Mouse (Mus musculus) leukemia stem cell, adult 10-12 weeks (primary cell): Measurements from ENCODE around the gene Nipal3. TPM values are rescaled to one million over a fixed set of nuclear protein-coding genes. Genes with fewer than 3 reads are reported as not detected.

Experiments
- polyA plus RNA-seq: library from polyadenylated mRNA; stranded (reverse); fragments of >175 nt; gene quantifications from 2 replicates; pipeline ENCODE4 v1.2.3, GENCODE M21; 2012; ENCODE audit warnings: low replicate concordance

The Nipal3 gene
- polyA plus RNA-seq: 43.7 and 141 TPM in 2 replicates

DNA sequence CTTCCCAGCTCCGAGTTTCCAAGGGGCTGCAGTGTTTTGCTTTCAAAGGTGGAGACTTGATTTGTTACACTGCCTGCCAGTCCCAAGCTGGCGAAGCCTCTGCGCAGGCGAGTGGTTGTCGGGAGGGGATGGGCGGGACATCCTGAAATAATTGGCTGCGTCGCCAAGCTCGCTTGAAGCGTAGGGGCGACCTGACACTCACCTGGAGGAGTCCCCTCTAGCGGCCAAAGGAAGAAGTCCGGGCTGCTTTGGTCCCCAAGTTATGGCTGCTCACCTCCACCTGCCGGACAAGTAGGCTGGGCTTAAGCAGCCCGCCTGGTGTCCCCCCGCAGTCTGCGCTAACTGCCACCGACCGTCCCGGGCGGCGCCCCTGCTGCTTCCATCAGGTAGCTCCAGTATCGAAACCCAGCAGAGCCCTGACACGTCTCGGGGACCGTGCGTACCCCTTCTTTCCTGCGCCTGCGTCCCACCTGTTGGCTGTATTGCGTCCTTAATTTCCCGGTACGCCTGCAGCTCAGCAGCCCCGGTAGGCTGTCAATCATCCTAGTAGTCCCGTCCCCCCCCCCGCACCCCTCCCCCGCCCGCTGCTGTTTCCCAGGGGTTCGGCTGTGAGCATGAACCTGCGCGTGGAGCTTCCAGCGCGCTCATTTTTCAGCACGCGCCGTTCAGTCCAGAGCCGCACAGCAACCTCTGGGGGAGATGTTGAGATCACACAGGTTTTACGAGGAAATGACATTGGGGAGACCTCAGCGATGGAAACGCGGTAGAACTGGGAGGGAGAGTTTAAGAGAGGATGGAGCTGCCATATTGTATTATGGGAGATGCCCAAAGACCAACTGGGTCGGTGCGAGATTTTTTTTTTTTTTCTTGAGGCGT lies at the start of gene Nipal3, which contains the start of gene Stpg1:
TSS of gene Nipal3 (minus strand) at position 518 of the 876 bp plus-strand sequence.
TSS of gene Stpg1 (plus strand) at position 270 of the 876 bp plus-strand sequence.

DNA sequence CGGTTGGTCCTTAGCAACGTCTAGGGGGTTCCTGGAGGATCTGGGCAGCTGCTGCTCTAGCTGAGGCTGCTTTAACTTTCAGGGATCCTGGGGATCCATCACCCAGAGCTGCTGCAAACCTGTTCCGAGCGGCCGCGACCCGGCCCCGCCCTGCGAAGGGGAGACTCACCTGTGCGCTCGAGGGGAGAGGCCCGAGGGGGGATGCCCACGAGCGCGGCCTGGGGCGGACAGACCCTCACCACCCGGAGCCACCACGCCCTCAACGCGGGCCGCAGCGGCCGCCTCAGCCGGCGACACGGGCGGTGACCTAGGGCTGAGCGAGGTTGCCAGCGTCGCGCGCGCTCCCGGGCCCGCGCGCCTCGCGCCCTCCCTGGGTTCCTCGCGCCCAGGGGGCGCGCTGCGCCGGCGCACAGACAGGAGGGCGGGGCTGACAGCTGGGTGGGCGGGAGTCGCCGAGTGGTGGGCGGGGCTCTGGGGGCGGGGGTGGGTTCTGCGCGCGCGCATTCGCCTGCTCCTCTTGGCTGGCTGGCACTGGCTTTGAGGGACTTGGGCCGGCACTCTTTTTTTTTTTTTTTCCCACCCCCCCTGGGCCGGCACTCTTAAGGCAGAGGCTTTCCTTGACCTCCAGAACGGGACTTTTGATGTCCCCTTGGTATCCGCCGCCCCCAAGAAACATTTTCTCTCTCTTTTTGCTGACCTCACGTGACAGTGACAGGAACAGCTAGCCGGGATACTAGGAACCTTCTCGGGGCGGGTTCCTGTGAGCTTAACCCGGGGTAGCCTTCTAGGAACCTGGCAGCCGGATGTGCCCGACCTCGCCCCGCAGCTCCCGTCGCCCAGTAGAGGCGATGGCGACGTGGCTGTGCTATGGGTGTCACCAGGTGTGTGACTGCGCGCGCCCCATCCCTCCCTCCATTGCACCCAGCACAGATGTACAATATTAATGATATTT lies 61.1 kb downstream of the Nipal3 start, which contains the start of gene Rcan3:
TSS of gene Rcan3 (minus strand) at position 411 of the 952 bp plus-strand sequence.

GRCm38 (mm10) chr4:135397991-135398390 lies 96.8 kb downstream of the Nipal3 start, which contains the start of gene Ncmap:
Gene Ncmap, minus strand, starts transcription at chr4:135398227.

Other genes starting within 250 kb of the Nipal3 start
- gene Clic4, start 222.2 kb downstream of the Nipal3 start, polyA plus RNA-seq: 26.5 and 28.7 TPM in 2 replicates
- 774 and 1,273 TPM in 2 replicates for gene Srrm1, start 141.7 kb downstream of the Nipal3 start, polyA plus RNA-seq
- gene Ncmap, start 96.8 kb downstream of the Nipal3 start, polyA plus RNA-seq: 1.7 TPM in 2 replicates
- gene Rcan3, start 61.2 kb downstream of the Nipal3 start, polyA plus RNA-seq: 3.4 and 12.1 TPM in 2 replicates
- 0.17 TPM in 1 of 2 replicates, not detected in the other for gene Stpg1, start 248 bp downstream of the Nipal3 start, polyA plus RNA-seq
- gene Grhl3, start 78.6 kb upstream of the Nipal3 start, polyA plus RNA-seq: not detected in 2 replicates
- 0.13 and 0.16 TPM in 2 replicates for gene Ifnlr1, start 191.2 kb upstream of the Nipal3 start, polyA plus RNA-seq
- not detected in 2 replicates for gene Il22ra1, start 233.1 kb upstream of the Nipal3 start, polyA plus RNA-seq